Mouse (Mus musculus) neural tube, embryonic 11.5 days (tissue): ENCODE measurements around the gene Rbm28. TPM values are rescaled to one million over a fixed set of nuclear protein-coding genes. Genes with fewer than 3 reads are reported as not detected.

ENCODE experiments used
- ATAC-seq: fragments of 200-750 bp; cut with Nextera tagmentation; 2 replicates; pipeline ENCODE4 v1.8.0; 2017; ENCODE audit warnings: moderate number of reproducible peaks, mild to moderate bottlenecking, moderate TSS enrichment, moderate library complexity; ENCODE audit not compliant: insufficient read depth, low FRiP score, low TSS enrichment
- DNase-seq: peaks from one replicate; pipeline ENCODE4 v3.0.0-alpha.2; 2015; ENCODE audit warnings: low spot score
- H3K27ac ChIP-seq: fragments of 300-500 bp; sonication (generic); 2 replicates; pipeline ENCODE4 v1.5.1; 2014; ENCODE audit warnings: low read depth, mild to moderate bottlenecking, low read length
- H3K27me3 ChIP-seq: fragments of 300-500 bp; sonication (generic); 2 replicates; pipeline ENCODE4 v1.6.1; 2014; ENCODE audit warnings: mild to moderate bottlenecking, low read length, mixed read lengths; ENCODE audit not compliant: control insufficient read depth, insufficient read depth
- H3K36me3 ChIP-seq: fragments of 300-500 bp; sonication (generic); 2 replicates; pipeline ENCODE4 v1.6.1; 2014; ENCODE audit warnings: mild to moderate bottlenecking, low read length, moderate library complexity, mixed read lengths; ENCODE audit not compliant: control insufficient read depth, insufficient read depth
- H3K4me1 ChIP-seq: fragments of 300-500 bp; sonication (generic); 2 replicates; pipeline ENCODE4 v1.6.1; 2014; ENCODE audit warnings: low read length, mixed read lengths; ENCODE audit not compliant: control insufficient read depth, insufficient read depth
- H3K4me2 ChIP-seq: fragments of 300-500 bp; sonication (generic); 2 replicates; pipeline ENCODE4 v1.6.1; 2014; ENCODE audit warnings: low read depth, mild to moderate bottlenecking, moderate library complexity
- H3K4me3 ChIP-seq: fragments of 300-500 bp; sonication (generic); 2 replicates; pipeline ENCODE4 v1.5.1; 2014; ENCODE audit warnings: low read depth, low read length
- H3K9ac ChIP-seq: fragments of 300-500 bp; sonication (generic); 2 replicates; pipeline ENCODE4 v1.6.1; 2014; ENCODE audit warnings: mild to moderate bottlenecking, low read length
- H3K9me3 ChIP-seq: fragments of 300-500 bp; sonication (generic); 2 replicates; pipeline ENCODE4 v1.6.1; 2016; ENCODE audit warnings: low read length; ENCODE audit not compliant: control insufficient read depth
- WGBS: fragments of 180-500 bp; shearing (Covaris S2); extraction: QIAGEN DNeasy Blood & Tissue Kit; methylation state at CpG from one replicate; pipeline ENCODE4 v1.1.7; 2014; 5-methylcytosine and 5-hydroxymethylcytosine counted together
- polyA plus RNA-seq: library from polyadenylated mRNA; unstranded; fragments of >200 nt; fragmentation: Nextera tagmentation; extraction: Ambion mirVana; gene quantifications from 2 replicates; pipeline ENCODE4 v1.2.1, GENCODE M21; 2014

Gene Rbm28
- polyA plus RNA-seq, 1 experiment from 2014 or later = 70.7 TPM

DNA sequence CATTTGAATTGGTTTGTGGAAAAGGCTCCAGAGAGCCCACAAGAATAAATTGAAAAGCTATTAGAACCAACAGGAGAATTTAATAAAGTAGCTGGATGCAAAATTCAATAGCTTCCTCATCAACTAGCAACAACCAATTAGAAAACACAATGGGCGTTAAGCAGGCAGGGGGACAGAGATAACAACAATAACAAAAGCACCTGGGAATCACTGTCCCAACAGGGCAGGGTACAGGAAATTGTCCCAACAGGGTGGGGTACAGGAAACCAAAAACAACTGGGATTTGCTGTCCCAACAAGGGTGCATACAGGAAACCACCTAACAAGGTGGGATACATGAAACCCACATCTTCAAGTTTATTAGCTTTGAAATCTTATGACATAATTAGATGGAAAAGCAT is 56.4 kb downstream of the Rbm28 start:
- no peak for ATAC-seq
- DNase-seq = no peak
- H3K4me2 ChIP-seq = no peak overlapping the region
- no peaks in the 10 kb centered on the region for H3K27me3 ChIP-seq
- H3K36me3 ChIP-seq = no peaks in the 10 kb centered on the region
- no peak overlapping the region for H3K27ac ChIP-seq
- H3K9ac ChIP-seq = no peak overlapping the region
- H3K9me3 ChIP-seq = 0 out of 2 replicates have a peak, but pooled peaks cover 5% of the 10 kb centered on the region
- 80% methylated on average over 1 of the region's 1 CpGs for WGBS
- no peak overlapping the region for H3K4me3 ChIP-seq
- no peaks in the 10 kb centered on the region for H3K4me1 ChIP-seq

DNA sequence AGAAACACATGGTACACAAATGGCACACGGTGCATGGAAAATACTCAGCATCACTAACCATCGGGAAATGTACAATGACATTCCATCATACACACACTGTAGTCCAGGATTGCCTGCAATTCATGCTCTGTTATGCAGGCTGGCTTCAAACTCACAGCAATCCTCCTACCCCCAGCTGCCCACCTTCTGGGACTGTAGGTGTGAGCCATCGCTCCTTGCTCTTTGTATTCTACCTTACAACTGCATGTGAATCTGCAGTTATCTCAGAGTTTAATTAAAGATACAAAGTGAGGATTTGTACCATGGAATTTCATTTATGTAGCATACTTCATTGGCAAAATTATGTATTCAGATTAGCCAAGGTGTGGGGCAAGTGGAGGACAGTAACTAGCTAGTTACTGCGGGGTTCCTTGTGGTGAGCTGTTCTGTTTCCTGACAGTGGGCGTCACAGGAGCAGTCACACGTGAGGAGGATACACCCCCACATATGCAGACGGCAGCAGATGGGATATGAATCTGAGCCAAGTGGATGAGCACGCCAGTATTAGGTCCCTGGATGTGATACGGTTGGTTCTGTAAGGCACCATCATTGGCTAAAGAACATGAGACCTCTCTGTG is 63.5 kb downstream of the Rbm28 start:
- Histone ChIP-seq H3K4me3 (no peak overlapping the region), H3K27me3 (no peaks in the 10 kb centered on the region), H3K9me3 (no peaks in the 10 kb centered on the region), H3K4me1 (no peaks in the 10 kb centered on the region), H3K9ac (no peak overlapping the region), H3K4me2 (no peak overlapping the region), H3K27ac (no peak overlapping the region), H3K36me3 (no peaks in the 10 kb centered on the region)
- WGBS = 87% methylated on average over 9 of the region's 9 CpGs
- no peak for ATAC-seq
- DNase-seq = no peak

DNA sequence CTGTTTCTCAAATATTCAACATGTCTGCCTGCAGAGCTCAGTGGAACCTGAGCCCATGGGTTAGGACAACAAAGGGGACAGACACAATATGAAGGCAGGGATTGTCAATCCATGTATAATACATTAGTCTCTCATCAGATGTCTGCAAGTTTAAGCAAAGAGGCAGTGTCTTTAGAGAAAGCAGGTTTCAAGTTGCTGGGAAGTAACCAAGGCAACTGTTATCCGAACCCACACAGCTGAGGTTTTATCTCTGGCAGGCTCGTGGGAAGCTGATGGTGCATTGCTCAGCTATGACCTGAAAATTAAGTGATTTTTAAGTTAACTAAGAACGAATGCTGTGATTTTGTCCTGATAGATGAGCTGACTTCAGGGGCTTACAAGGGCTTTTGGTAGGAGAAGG is 64.4 kb downstream of the Rbm28 start:
- Histone ChIP-seq H3K9me3 (no peaks in the 10 kb centered on the region), H3K4me2 (no peak overlapping the region), H3K9ac (no peak overlapping the region), H3K4me1 (no peaks in the 10 kb centered on the region), H3K4me3 (no peak overlapping the region), H3K27me3 (no peaks in the 10 kb centered on the region), H3K27ac (no peak overlapping the region), H3K36me3 (no peaks in the 10 kb centered on the region)
- whole genome bisulfite sequencing = 56% methylated on average over 3 of the region's 3 CpGs
- no peak for DNase-seq
- no peak for ATAC-seq

DNA sequence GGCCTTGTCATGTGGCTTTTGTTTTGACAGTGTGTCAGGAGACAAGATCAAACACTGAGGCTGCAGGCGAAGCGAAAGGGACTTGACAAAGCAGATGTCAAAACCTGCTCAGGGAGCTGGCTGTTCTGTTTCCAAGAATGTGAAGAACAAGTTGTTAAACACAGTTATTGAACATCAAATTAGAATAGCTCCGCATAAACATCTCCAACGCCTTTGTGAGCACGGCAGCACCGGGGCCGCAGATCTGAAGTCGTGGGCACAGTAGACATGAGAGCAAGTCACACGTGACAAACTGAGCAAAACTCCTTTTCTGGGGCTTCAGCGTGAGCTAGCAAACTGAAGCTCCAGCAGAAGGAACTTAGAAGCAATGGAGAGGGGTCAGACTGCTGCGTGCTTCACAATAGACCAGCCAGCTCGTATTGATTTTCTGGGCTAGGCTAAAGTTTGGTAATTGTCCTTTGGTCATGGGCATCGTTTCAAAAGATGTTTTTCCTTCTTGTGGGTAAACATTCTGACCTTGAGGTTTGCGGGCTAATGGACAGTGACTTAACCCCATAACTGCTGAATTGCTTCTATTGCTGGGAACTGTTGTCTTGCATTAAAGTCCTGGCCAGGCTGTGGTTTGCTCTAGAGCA is 65.2 kb downstream of the Rbm28 start:
- no peaks in the 10 kb centered on the region for H3K4me1 ChIP-seq
- no peak overlapping the region for H3K27ac ChIP-seq
- H3K36me3 ChIP-seq = no peaks in the 10 kb centered on the region
- ATAC-seq (no peak), DNase-seq (no peak)
- 78% methylated on average over 14 of the region's 14 CpGs for WGBS
- no peak overlapping the region for H3K4me3 ChIP-seq
- H3K27me3 ChIP-seq = no peaks in the 10 kb centered on the region
- no peaks in the 10 kb centered on the region for H3K9me3 ChIP-seq
- H3K4me2 ChIP-seq = no peak overlapping the region
- H3K9ac ChIP-seq = no peak overlapping the region

DNA sequence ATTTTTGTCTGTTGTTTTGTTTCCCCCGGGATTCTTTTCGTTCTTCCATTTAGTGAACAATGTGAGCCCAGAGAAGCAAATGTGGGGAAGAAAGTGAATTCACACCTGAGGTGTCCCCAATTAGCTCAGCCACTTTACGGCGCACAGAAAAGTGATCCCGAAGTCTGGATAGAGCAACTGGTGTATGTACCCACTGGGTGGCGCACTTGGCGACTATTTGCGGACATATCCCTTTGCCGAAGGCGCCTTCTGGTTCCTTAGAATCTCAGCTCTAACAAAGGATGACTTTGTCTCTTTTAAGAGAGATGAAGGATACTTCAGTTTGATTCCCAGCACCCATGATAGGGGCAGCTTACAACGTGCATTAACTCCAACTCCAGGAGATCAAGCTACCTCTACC is 71.9 kb downstream of the Rbm28 start:
- Histone ChIP-seq H3K36me3 (no peaks in the 10 kb centered on the region), H3K27ac (no peak overlapping the region), H3K9ac (no peak overlapping the region), H3K4me3 (no peak overlapping the region), H3K4me1 (no peaks in the 10 kb centered on the region), H3K27me3 (no peaks in the 10 kb centered on the region), H3K4me2 (no peak overlapping the region), H3K9me3 (no peaks in the 10 kb centered on the region)
- no peak for ATAC-seq
- no peak for DNase-seq
- whole genome bisulfite sequencing = 63% methylated on average over 11 of the region's 11 CpGs

DNA sequence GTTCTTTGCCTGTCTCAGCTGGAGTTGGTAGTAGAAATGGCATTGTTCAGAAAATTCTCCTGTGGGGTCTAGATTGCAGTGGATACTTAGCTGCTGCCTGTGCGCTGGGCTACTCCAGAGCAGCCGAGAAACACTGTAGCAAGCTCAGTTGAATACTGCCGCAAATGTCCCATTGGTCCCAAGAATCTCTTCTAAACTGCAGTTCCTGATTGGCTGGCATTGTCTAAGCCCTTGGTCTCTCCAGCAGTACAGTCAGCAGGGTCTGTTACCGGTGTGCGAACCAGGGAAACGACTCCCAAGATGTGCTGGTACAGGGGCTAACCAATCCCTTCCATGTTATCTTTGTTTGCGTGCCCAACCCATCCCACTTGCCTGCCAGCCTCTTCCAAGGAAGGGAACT is 72.6 kb downstream of the Rbm28 start:
- no peaks in the 10 kb centered on the region for H3K27me3 ChIP-seq
- ATAC-seq (no peak), DNase-seq (no peak)
- H3K27ac ChIP-seq = no peak overlapping the region
- no peaks in the 10 kb centered on the region for H3K9me3 ChIP-seq
- no peaks in the 10 kb centered on the region for H3K4me1 ChIP-seq
- no peak overlapping the region for H3K9ac ChIP-seq
- H3K36me3 ChIP-seq = no peaks in the 10 kb centered on the region
- H3K4me3 ChIP-seq = no peak overlapping the region
- WGBS = 80% methylated on average over 7 of the region's 7 CpGs
- H3K4me2 ChIP-seq = no peak overlapping the region

DNA sequence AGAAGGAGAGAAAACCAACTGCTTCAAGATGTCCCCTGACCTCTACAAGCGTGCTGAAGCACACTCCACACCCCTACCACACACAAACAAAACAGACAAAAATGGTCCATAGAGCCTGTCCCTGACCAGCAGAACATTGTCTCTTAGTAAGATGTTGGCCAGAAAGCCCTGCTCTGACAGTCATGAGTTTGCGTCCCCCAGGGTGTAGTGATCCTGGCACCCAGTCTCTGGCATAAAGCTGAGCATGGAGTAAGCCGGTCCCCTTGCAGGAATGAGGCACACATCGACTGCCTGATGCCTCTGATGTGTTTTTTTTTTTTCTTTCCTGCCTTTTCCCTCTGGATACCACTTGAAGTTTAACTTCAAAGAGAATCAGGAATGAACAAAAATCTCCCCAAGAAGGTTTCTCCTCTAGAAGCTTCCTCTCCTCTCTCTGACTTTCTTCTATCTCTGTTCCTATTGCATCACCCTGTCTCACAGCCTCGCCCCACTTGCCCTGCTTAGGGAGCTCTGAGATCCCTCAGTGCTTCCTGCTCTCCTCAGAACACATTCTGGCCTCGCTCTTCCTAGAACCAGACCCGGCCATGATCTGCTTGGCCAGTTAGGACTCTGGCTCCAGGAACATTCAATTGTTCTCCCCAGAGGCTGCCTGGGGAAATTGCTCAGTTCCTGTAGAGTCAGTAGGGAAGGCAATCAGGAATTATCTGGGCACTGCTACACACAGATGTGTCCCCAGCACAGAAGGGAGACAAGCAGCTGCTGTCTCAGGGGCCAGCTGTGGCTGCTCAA is 76.7 kb downstream of the Rbm28 start:
- no peaks in the 10 kb centered on the region for H3K36me3 ChIP-seq
- no peaks in the 10 kb centered on the region for H3K4me1 ChIP-seq
- no peak overlapping the region for H3K27ac ChIP-seq
- H3K4me3 ChIP-seq = no peak overlapping the region
- ATAC-seq = no peak
- no peak overlapping the region for H3K9ac ChIP-seq
- peak; percentile 29 for DNase-seq
- no peaks in the 10 kb centered on the region for H3K27me3 ChIP-seq
- H3K9me3 ChIP-seq = no peaks in the 10 kb centered on the region
- H3K4me2 ChIP-seq = no peak overlapping the region
- 74% methylated on average over 7 of the region's 7 CpGs for whole genome bisulfite sequencing

DNA sequence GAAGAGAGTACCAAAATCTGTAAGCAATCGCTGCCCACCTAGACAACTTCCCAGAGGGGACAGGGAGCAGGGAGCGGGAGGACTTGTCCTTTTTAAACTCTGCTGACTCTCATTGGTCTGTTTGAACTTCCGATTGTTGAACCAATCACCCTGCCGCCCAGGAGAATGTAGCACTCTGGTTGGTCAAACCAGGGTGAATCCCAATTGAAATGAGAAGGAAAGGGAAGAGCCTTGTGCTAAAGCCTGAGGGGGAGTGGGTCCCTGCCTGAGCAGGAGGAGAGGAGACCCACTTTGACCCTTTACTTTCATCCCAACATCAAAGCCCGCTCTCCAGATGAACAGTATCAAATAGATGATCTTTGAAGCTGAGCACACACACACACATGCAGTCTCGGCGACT is 80.4 kb downstream of the Rbm28 start:
- no peak overlapping the region for H3K4me2 ChIP-seq
- ATAC-seq (no peak), DNase-seq (no peak)
- H3K4me1 ChIP-seq = no peaks in the 10 kb centered on the region
- no peak overlapping the region for H3K27ac ChIP-seq
- H3K9ac ChIP-seq = no peak overlapping the region
- no peaks in the 10 kb centered on the region for H3K9me3 ChIP-seq
- H3K36me3 ChIP-seq = no peaks in the 10 kb centered on the region
- WGBS = 64% methylated on average over 7 of the region's 7 CpGs
- no peak overlapping the region for H3K4me3 ChIP-seq
- H3K27me3 ChIP-seq = no peaks in the 10 kb centered on the region
